13 mouse cellular contexts compared by ENCODE assay signal in genomic region chr3:28255711-28256110, GRCm38 (mm10).
"Had no signal": no experiment of that assay in that cellular context is flagged by ENCODE, and none has a peak within 500 bp of the region (broad histone marks: within the 10 kb centered on the region; RNA-seq: fewer than 3 reads in every experiment).

No protein-coding gene starts in this region.

- H3K9me3 ChIP-seq: limb, embryonic 10.5 days; liver, embryonic 15.5 days; midbrain, embryonic 13.5 days; neural tube, embryonic 12.5 days had no signal

- H3K4me1 ChIP-seq: liver, embryonic 15.5 days; midbrain, embryonic 13.5 days; neural tube, embryonic 12.5 days had no signal

- H3K27ac ChIP-seq: limb, embryonic 10.5 days; liver, embryonic 15.5 days; midbrain, embryonic 13.5 days; neural tube, embryonic 12.5 days; stomach, postnatal 0 days had no signal

- H3K9ac ChIP-seq: liver, embryonic 15.5 days; midbrain, embryonic 13.5 days; neural tube, embryonic 12.5 days had no signal

- H3K4me3 ChIP-seq: limb, embryonic 10.5 days; liver, embryonic 15.5 days; midbrain, embryonic 13.5 days; myocyte; neural tube, embryonic 12.5 days had no signal

- DNase-seq: kidney, adult 11 months; kidney, postnatal 14 days; lung, adult 2 months; lung, postnatal 36 days; right cerebral cortex, postnatal 14 days had no signal

- H3K36me3 ChIP-seq: limb, embryonic 10.5 days; liver, embryonic 15.5 days; midbrain, embryonic 13.5 days; neural tube, embryonic 12.5 days had no signal

- H3K4me2 ChIP-seq: liver, embryonic 11.5 days; liver, embryonic 15.5 days; midbrain, embryonic 13.5 days; neural tube, embryonic 12.5 days had no signal

- H3K27me3 ChIP-seq: midbrain, embryonic 13.5 days; neural tube, embryonic 12.5 days had no signal

- ATAC-seq: lung, postnatal 0 days; midbrain, embryonic 13.5 days had no signal
